Mouse (Mus musculus) frontal cortex, postnatal 14 days (tissue): ENCODE data around the gene Crlf1.

ENCODE experiments used
- DNase-seq, 2 experiments: peaks; one replicate each; pipeline ENCODE4 v3.0.0; 2022; ENCODE audit warnings: low spot score in 2 of 2

Crlf1 gene

DNA sequence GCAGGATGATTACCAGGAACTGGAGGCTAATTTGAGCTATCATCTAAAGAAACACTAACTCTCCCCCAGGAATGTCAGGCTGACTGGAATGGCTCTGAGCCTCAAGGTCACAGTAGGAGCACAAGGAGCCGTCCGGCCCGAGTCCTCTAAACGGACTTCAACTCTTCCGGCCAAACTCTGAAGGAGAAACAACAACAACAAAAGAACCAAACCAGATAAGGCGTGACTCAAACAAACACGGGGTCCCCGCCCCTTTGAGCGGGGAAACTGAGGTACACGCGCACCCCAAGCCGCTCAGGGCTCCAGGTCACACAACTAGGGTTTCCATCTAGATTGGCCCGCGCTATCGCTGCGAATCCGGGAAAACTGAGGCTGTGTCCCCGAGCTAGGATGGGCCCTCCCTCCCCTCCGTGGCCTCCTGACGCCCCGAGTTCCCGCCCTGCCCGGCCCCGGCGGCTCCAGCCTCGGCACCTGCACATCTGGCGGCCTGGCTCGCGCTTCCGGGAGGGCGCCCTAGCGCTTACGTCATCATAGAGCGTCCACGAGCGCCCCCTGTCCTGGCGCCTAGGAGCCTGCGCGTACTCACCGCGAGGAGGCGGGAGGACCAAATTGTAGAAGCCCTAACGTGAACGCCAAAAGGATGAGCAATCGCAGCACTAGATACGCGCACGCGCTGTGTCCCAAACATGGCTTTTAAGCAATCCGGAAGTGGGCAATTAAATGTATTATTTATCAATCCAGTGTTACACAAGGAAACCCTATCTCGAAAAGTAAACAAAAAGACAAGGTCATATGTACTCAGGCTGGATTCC is 29.8 kb downstream of the Crlf1 start:
- DNase-seq: peak; percentile 92 to 93

DNA sequence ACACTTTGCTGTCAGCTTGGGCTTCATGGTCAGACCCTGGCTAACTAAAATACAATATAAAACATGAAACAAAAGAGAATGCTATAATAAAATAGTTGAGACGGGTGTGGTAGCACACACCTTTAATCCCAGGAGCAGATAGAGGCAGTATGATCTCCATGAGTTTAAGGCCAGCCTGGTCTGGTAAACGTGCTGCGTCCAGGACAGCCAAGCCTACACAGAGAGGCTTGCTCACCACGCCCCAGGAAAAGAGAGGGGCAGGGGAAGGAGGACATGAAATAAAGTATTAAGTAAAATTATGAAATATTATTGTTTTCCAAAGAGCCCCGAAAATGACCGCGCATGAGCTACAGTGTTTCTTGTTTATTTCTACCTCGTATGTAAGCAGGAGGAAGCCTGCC is 34.2 kb downstream of the Crlf1 start:
- DNase-seq: no peak

DNA sequence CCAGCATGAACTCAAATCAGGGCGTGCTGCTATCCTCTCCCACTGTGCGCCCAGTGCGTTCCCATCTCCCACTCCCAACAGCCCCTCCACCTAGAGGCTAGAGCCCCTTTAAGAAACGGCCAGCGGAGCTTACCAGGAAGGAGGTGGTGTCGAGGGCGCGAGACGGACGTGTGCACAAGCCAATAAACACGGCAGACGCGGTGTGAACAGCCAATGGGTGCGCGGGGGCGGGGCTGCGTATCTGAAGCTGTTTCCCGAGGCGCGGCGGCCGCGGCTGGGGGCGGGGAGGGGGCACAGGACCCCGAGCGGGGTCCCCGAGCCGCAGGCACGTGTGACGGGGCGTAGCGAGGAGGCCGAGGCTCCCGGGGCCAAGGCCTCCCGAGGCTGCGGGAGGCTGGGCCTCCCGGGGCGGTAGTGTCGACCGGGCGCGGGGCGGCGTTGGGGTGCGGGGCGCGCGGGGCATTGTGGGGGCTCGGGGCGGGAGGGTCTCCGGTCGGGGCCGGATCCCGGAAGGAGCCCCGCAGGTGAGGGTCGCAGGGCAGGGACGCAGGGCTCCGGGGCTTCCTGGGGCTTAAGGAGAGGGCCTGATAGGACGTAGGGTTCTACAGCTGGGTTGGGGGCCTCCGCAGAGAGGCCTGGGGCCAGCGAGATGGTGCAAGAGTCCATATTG is 34.7 kb downstream of the Crlf1 start, which contains the start of the genes Fkbp8 and Kxd1:
TSS of gene Fkbp8 (plus strand) at position 213 of the 670 bp plus-strand sequence.
TSS of gene Kxd1 (minus strand) at position 445 of the 670 bp plus-strand sequence.
- peak; percentile 96 to 99 for DNase-seq

DNA sequence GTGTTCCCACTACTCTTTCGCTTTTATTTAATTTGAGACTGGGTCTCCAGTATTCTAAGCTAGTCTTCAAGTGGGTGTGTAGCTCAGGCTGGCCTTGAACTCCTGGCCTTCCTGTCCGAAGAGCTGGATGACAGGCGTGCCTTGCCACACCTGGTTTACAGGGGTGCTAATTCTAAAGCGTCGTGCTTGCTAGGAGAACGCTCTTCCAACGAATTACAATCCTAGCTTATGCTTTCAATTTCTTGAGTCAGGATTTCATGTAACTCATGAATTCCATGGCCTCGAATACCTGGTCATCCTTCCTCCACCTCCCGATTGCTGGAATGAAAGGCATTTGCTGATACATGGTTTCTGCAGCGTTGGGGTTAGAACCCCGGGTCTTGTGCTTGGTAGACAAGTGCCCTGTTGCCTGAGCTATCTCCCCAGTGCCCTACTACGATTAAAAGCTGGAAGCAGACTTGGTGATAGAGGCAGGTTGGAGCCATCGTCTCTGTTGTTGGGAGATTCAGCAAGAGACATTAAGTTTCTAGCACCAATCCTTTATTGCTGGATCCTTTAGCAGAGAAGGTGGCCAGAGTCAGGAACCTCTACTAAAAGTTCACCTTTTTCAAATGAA is 35.3 kb downstream of the Crlf1 start:
- DNase-seq: no peak

DNA sequence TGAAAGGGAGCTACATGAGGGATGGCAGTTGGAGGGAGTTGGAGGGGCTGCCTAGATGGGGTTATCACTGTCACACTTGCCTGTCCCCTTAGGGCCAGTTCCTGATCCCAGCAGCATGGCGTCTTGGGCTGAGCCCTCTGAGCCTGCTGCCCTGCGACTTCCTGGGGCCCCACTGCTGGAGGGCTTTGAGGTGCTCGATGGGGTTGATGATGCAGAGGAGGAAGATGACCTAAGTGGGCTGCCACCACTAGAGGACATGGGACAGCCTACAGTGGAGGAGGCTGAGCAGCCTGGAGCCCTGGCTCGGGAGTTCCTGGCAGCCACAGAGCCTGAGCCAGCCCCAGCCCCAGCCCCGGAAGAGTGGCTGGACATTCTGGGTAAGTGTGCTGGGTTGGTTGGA is 36.3 kb downstream of the Crlf1 start:
- DNase-seq: no peak

DNA sequence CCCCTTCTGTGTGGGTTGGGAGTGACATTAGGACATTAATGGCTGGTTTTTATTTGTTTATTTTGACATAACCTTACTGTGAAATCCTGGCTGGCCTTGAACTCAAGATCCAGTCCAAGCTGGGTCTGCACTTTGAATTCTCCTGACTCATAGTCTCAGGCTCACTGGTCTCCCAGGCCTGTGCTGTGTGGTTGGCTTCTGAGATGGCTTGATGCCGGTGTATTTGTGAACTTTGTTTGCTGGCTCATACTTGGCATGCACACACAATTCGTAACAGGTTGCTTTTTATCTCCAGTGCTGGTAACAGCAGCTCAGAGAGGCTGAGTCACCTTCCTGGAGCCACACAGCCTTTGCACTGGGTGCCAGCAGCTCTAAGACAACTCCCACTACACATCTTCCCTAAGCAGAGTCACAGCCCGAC is 36.8 kb downstream of the Crlf1 start:
- DNase-seq: no peak

DNA sequence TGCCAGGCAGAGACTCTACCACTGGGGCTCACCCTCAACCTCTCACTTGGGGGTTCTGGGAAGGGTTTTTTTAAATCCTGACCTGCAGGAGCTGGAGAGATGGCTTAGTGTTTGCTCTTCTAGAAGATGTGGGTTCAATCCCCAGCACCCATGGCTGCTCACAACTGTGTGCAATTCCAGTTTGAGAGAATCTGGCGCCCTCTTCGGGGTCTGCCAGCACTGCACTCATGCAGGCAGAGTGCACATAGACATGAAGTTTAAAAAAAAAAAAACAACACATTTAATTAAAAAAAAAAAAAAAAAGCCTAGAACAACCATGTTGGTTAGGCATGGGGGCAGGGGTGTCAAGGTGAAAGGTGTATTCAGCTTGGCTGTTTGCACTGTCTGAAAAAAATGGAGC is 37.4 kb downstream of the Crlf1 start:
- no peak for DNase-seq

DNA sequence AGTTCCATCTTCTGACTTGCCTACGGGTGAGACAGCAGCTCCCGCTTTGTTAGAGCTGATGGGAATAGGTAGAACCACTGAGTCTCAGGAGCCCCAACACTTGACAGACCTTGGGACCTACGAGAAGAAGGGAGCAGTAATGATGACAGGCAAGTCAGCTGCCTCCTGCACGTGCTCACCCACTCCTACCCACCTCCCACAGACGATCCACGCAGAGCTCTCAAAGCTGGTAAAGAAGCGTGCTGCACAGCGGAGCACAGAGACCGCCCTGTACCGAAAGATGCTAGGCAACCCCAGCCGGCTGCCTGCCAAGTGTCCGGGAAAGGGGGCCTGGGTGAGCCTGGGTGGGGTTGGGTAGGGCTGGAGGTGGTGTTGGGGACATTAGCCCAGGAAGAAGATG is 41.3 kb downstream of the Crlf1 start:
- no peak for DNase-seq

DNA sequence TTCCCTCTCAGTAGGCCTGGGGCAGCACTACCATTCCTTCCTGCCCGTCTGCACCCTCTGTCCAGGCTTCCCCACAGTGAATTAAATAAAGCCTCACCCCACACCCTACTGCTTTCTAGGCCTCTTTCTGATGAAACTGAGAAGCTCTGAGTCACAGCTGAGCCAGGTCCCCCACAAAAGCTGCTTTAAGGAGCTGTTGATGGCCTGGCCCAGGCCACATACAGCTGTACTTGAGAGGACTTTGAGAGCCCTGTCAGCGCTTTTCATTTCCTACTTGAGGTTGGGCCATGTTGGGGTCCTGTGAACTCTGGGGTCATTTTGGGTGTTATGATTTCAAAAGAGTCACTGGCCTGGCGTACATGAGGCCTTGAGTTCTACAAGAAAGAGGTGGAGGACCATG is 42.3 kb downstream of the Crlf1 start:
- no peak for DNase-seq

DNA sequence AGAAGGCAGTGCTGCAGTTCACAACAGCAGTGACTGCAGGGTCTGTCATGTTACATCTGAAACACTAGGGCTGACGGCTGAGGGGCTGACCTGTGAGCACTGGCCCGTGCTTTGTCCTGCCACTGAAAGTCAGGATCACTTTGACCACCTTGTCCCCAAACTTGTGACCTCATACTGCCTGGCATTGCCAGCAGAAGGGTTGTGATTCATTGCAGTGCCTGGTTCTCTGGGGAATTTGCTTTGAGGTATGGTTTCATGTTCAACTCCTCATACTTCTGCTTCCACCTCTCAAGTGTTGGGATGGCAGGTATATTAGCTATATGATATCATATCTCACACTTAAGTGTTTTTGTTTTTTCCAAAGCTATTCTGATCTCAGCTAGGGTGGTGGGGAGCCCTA is 42.7 kb downstream of the Crlf1 start:
- DNase-seq: no peak

DNA sequence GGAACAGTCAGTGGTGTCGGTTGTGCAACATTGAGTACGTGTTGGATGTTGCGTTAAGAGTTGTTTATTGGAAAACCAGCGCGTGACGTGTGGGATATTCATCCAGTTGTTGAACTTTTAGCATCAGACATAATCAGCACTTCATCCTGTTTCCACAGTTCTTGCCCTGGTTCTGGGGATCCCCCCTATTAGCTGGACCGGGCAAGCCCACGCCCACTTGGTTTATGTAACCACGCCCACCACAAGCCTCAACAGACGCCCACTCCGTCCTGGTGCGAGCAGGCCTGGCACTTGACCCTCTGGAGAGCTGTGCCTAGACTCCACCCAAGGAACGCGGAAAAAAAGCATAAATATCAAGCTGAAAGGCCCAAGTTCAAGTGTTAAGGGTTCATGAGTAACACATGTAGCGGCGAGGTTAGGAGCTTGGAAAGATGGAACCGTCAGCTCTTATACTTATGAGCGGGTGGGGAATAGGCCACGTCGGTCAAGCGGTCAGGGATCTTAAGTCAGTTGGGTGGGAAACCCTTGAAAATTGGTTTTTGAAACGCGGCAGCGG is 45.1 kb downstream of the Crlf1 start:
- peak in 1 of 2 experiments; percentile 44 for DNase-seq

DNA sequence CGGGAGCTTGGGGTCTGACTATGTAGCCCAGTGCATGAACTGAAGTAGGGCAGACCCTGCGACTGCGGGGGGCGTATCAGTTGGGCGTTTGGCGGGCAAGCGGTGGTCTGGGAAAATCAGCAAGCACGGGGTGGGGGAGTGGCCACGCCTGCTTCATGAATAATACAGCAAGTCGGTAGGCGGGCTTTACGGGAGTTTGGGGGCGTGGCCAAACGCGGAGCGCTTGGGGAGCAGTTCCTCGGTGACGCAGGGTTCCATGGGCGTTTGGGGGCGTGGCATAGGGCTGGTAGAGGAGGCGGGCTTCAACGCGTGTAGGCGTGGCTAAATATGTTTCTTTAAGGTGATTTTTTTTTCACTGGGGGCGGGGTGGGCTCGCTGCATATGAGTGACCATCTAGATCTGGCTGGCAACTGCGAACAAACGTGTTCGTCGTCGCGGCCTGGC is 45.7 kb downstream of the Crlf1 start:
- DNase-seq: peak; percentile 99 to 100

DNA sequence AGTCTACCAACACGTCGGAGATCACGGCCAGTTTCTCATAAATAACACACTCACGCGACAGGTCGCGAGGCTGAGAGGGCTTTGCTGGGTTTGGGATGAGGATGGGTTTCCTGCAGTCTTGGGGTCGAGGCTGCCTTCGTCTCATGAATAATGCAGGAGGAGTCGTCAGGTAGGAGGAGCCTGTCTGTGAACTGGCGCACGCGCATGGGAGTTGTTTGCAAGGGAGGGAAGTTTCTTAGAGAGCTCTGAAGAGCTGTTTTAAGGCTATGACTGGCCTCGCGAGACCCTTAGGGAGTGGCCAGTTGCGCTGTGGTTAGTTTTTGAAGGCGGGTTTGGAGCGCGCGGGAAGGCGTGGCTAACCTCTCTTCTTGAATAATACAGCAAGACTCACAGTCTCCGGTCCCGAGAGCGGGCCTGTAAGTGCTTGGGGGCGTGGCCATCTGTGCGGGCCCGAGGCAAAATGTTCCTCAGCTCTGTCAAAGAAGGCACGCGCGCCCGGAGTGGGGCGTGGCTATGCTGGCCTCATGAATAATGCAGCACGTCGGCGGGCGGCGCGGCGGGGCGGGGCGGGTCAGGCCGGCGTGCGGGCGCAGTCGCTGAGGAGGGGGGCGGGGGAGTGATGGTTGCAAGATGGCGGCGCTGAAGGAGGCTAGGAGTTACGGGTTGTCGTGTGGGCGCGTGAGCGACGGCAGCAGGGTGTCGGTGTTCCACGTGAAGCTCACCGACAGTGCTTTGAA is 46.3 kb downstream of the Crlf1 start, which contains the start of gene Ell:
TSS of gene Ell (plus strand) at position 381 of the 737 bp plus-strand sequence.
- peak; percentile 99 to 100 for DNase-seq

DNA sequence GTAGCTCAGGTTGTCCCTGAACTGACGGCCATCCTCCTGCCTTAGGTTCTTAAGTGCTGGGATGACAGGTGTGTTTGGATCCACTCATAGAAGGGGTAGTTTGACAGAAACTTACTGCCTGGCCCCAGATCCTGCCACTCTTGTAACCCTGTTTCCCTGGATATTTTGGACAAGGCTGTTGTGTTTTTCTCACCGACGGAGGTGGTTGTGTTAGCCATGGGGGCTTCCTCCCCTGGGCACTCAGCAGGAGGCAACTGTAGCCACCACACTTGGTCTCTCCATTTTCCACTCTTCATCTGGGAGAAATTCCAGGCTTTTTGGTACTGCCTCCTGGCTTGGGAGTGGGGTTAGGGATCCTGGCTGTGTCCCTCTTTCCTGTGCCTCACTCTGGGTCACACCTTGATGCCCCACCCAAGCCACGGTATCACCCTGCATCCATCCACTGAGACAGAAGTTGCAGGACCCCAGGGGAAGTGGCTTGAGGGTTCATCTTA is 47.1 kb downstream of the Crlf1 start:
- DNase-seq: no peak

DNA sequence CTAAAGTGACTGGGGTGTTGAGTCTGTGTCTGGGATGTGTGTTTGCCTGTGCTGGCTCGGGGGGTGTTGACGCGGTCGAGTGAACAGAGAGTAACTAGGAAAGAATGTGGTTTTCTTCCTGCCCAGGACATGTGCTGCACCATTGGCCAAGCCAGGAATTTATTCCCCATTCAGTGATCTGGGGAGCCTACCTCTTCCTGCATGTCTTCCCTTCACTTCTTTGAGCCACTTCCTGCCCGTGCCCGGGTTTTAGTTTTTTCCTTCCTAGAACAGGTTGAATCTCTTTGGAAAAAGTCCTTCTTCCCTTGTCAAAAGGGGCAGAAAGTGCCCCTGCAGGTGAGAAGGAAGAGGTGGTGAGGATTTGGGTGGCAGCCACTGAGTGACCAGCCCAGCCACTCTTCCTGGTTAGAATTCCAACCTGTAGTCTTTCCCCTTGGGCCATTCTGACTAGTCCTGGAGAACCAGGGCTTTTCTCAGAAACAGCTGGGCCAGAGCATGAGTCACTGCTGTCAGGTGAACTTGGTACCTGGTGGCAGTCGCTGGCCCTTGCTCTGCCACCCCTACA is 47.6 kb downstream of the Crlf1 start:
- no peak for DNase-seq

DNA sequence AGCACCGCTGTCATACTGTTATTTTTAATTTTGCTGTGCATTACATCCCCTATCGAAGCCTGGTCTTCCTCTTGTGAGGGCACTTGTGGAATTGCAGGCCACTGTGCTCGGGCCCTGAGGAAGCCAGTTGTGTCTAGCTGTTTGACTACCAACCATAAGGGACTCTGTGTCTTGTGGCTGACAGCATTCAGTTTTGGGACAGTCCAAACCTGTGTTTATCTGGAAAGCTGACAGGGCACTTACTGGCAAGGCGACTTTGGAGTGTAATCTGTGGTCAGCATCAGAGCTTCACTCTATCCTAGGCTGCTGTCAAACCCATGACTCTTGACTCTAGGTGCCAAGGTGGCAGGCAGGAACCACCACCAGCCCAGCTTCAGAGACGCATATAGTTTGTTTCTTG is 48.1 kb downstream of the Crlf1 start:
- DNase-seq: no peak

DNA sequence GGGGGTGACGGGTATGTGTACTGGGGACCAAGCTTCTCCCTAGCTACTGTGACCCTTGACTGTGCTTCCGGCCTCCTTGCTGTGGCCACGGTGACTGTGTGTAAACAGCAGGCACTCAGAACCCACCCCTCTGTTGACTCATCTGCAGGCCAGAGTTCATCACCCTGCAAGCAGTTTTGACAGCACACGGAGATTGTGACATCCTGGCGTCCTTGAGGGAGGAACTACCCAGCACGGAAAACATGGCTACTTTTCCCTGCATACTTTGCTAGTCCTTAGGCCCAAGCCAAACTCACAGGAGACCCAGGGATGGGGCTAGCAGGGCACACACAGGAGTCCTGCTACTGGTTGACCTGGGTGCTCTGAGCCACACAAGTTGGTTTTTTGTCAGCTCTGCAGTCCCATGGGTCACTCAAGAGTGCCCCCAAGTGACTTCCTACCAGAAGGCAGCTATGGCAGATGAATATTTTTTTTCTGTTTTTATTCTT is 51.3 kb downstream of the Crlf1 start:
- DNase-seq: no peak

DNA sequence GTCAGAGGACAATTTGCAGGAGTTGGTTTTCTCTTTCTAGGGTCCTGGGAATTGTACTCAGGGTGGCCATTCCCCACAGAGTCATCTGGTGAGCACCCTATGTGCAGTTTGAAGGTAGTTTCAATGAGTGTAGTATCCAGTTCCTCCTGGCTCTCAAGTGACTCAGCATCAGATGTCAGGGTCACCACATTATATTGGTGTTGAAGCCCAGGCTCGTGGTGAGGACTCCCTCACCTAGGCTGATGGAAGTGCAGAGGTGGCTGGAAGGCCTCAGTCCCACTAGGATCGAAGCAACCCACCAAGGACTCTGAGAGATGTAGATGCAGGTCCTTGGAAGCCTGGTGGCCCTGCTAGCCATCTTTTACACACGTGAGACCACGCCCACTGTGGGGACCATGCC is 53.5 kb downstream of the Crlf1 start:
- DNase-seq: no peak

DNA sequence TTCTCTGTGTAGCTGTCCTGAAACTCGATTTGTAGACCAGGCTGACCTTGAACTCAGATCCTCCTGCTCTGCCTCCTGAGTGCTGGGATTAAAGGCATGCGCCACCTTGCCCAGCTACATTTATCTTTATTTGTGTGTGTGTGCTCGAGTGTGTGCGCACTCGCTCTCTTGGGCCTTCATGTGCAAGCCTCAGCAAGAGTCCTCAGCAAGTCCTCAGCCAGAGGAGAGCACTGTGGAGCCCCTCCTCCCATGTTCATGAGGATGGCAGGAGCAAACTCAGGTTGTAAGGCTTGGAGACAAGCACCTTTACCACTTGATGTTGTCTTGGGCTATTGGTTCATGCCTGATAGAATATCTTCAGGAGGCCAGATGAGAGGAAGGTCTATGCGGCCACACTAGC is 54.8 kb downstream of the Crlf1 start:
- no peak for DNase-seq

DNA sequence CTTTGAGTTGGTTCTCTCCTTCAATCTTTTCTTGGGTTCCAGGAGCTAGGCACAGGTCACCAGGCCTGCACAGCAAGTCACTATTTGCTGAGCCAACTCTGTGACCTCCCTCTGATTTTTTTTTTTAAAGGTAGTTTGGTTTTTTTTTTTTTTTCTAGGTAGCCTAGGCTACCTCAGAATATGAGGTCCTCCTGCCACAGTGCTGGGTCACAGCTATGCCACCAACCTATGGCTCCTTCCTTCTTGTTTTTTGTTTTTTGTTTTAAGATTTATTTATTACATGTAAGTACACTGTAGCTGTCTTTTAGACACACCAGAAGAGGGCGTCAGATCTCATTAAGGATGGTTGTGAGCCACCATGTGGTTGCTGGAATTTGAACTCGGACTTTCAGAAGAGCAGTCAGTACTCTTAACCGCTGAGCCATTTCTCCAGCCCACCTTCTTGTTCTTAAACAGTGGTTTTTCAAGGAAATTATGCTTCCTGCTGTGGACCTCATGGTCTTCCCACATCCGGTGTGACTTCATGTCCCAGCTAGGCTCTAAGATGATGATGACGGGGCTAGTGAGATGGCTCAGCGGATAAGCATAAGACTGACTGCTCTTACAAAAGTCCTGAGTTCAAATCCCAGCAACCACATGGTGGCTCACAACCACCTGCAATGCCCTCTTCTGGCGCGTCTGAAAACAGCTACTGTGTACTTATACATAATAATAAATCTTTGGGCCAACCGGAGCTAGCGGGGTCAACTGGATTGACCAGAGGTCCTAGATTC is 56.6 kb downstream of the Crlf1 start:
- no peak for DNase-seq
